Mouse (Mus musculus) limb, embryonic 13.5 days (tissue): ENCODE measurements around the gene Rnase4. TPM values are rescaled to one million over a fixed set of nuclear protein-coding genes. Genes with fewer than 3 reads are reported as not detected.

Experiments
- ATAC-seq: fragments of 200-750 bp; cut with Nextera tagmentation; 2 replicates; pipeline ENCODE4 v1.8.0; 2017; ENCODE audit warnings: low read depth, moderate number of reproducible peaks, moderate TSS enrichment; ENCODE audit not compliant: low FRiP score
- H3K27ac ChIP-seq: fragments of 300-500 bp; sonication (generic); 2 replicates; pipeline ENCODE4 v1.5.1; 2015; ENCODE audit warnings: inconsistent platforms, mild to moderate bottlenecking, moderate library complexity
- H3K27me3 ChIP-seq: fragments of 300-500 bp; sonication (generic); 2 replicates; pipeline ENCODE4 v1.6.1; 2015; ENCODE audit warnings: mild to moderate bottlenecking, inconsistent platforms
- H3K36me3 ChIP-seq: fragments of 300-500 bp; sonication (generic); 2 replicates; pipeline ENCODE4 v1.6.1; 2015; ENCODE audit warnings: inconsistent platforms, mild to moderate bottlenecking, moderate library complexity
- H3K4me1 ChIP-seq: fragments of 300-500 bp; sonication (generic); 2 replicates; pipeline ENCODE4 v1.6.1; 2015; ENCODE audit warnings: inconsistent platforms
- H3K4me2 ChIP-seq: fragments of 300-500 bp; sonication (generic); replicated peaks from 2 replicates; pipeline ENCODE4 v1.6.1; 2015; ENCODE audit warnings: inconsistent platforms, mild to moderate bottlenecking, moderate library complexity
- H3K4me3 ChIP-seq: fragments of 300-500 bp; sonication (generic); 2 replicates; pipeline ENCODE4 v1.5.1; 2015; ENCODE audit warnings: moderate library complexity, mild to moderate bottlenecking, inconsistent platforms
- H3K9ac ChIP-seq: fragments of 300-500 bp; sonication (generic); 2 replicates; pipeline ENCODE4 v1.6.1; 2015; ENCODE audit warnings: mild to moderate bottlenecking, inconsistent platforms
- H3K9me3 ChIP-seq: fragments of 300-500 bp; sonication (generic); 2 replicates; pipeline ENCODE4 v1.6.1; 2016; ENCODE audit warnings: inconsistent platforms
- WGBS: fragments of 180-500 bp; shearing (Covaris S2); methylation state at CpG from one replicate; pipeline ENCODE4 v1.1.7; 2015; 5-methylcytosine and 5-hydroxymethylcytosine counted together
- polyA plus RNA-seq: library from polyadenylated mRNA; unstranded; fragments of >200 nt; fragmentation: Nextera tagmentation; extraction: Ambion mirVana; gene quantifications from 2 replicates; pipeline ENCODE4 v1.2.1, GENCODE M21; 2015

Rnase4 gene
- polyA plus RNA-seq = 30.2 and 31.4 TPM in 2 replicates

DNA sequence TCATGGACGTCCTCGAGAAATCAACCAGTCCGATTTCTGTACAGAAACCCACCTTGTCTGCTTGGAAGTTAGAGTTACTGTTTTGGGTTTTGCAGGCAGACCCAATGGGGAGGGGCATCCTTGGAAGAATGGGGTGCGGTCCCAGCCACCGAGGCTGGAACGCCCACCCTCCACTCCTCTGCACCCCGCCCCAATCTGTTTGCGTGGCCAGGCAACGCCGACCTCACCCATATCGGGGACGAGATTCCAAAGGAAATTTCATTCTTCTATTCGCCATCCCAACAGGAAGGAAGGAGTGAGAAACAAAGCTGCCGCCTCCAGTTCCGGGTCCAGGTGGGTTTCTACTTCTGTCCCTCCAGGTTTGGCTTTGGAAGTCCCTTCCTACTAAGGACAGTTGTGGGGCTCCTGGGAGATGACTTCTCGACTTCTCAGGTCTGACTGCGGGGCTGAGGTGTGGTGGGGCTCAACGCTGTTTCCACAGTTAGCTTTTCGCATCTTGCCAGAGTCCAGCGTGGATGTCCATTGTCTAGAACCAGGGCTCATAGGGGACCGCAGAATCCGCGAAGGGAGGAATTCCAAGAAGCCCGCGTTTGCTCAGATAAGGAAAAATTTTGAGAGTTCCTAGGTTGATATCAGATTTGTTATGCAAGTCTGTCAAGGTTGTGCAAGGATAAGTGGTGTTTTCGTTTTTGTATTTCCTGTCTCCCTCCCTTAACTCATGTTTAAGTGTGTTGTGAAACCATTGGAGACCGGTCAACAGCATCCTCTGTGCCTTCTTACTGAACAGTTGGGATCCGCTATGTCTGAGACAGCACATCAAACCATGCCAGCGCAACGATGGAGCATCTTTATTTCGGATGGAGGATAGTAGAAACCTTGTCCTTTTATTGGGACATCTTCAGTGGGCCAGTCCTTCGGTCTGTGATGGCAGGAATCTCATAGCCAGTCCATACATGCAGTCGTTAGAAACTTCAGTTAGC is at the start of gene Rnase4, which contains the start of gene Ang:
Gene Rnase4, plus strand, starts transcription at position 157 of the 980 bp plus-strand sequence.
Gene Ang, plus strand, starts transcription at position 230 of the 980 bp plus-strand sequence.
- no peaks in the 10 kb centered on the region for H3K9me3 ChIP-seq
- H3K4me2 ChIP-seq = peak within 1 kb of the TSS; percentile 74
- H3K9ac ChIP-seq = peak within 1 kb of the TSS; percentile 71
- WGBS = 7% methylated on average over 33 of the region's 33 CpGs
- peak; percentile 37; the same call in 1 of the 2 replicates for ATAC-seq
- H3K27ac ChIP-seq = peak within 1 kb of the TSS; percentile 92
- no peaks in the 10 kb centered on the region for H3K36me3 ChIP-seq
- H3K4me1 ChIP-seq = peaks cover 13% of the 10 kb centered on the region; the same call in 1 of the 2 replicates
- peak within 1 kb of the TSS; percentile 70 for H3K4me3 ChIP-seq
- H3K27me3 ChIP-seq = no peaks in the 10 kb centered on the region

DNA sequence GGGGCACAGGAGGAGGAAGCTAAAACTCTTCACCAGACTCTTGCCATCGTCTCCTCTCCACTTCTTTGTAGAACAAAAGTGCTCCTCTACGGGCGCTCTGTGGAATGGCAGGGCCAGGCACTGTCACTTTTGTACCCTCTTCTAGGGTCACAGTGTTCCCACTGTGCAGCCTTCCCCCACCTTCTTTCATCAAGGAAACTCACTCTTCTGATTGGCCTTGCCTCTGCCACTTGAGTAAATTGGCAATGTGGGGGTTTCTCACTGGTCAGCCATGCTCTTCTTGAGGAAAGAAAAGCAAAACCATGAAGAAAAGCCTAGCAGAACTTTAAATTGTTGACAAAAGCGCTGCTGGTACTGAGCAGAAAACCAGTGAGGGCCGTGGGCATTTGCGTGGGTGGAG is 49.1 kb upstream of the Rnase4 start, which contains the start of gene Rnase9:
Gene Rnase9, minus strand, starts transcription at position 101 of the 400 bp plus-strand sequence.
- no peak within 1 kb of the TSS for H3K4me2 ChIP-seq
- WGBS = 83% methylated on average over 6 of the region's 6 CpGs

DNA sequence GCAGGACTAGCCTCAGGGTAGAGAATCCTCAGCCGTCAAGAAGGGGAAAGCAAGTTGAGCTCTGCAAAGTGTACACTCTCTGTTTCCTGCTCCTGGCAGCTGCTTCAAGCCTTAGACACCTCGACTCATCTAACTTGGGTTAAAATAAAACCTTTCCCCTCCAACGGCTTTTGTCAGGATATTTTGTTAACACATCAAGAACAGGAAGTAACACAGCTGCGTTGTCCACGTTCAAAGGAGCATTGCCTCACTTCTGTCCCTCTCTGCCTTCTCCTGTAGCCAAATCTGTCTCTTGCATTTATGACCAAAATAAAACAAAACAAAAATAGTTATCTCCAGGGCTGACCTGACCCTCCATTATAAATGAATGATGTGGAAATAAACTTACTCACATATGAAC is 43.0 kb upstream of the Rnase4 start:
- Histone ChIP-seq H3K27ac (no peak overlapping the region), H3K27me3 (no peaks in the 10 kb centered on the region), H3K36me3 (no peaks in the 10 kb centered on the region), H3K4me1 (no peaks in the 10 kb centered on the region), H3K4me3 (no peak overlapping the region), H3K9ac (no peak overlapping the region), H3K4me2 (no peak overlapping the region), H3K9me3 (no peaks in the 10 kb centered on the region)
- no peak for ATAC-seq
- 53% methylated on average over 5 of the region's 5 CpGs for WGBS

More for the DNA sequence above, 49.1 kb upstream of the Rnase4 start, which contains the start of gene Rnase9:
- ATAC-seq = no peak
- H3K36me3 ChIP-seq = no peaks in the 10 kb centered on the region
- no peaks in the 10 kb centered on the region for H3K27me3 ChIP-seq
- no peaks in the 10 kb centered on the region for H3K4me1 ChIP-seq
- no peak within 1 kb of the TSS for H3K9ac ChIP-seq
- no peak within 1 kb of the TSS for H3K27ac ChIP-seq
- no peak within 1 kb of the TSS for H3K4me3 ChIP-seq
- H3K9me3 ChIP-seq = no peaks in the 10 kb centered on the region

DNA sequence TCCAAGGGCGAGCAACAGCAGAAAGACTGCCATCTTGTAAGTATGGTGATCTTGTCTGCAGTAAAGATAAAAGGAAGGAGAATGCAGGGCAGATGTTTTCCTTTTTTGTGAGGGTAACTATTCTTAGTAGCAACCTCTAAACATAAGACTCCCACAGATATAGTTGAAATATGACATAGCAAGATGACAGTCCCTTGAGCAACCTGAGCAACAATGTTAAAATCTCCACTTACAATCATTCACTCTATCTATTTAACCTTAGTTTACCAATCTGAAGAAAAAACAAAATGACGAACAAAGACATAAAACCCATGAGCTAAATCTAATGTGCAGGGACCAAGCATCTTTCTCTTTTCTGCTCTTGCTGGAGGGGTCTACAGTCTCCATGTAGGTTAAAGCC is 40.8 kb upstream of the Rnase4 start, which contains the start of gene Rnase11:
Gene Rnase11, minus strand, starts transcription at position 101 of the 400 bp plus-strand sequence.
- 79% methylated on average over 2 of the region's 2 CpGs for WGBS

DNA sequence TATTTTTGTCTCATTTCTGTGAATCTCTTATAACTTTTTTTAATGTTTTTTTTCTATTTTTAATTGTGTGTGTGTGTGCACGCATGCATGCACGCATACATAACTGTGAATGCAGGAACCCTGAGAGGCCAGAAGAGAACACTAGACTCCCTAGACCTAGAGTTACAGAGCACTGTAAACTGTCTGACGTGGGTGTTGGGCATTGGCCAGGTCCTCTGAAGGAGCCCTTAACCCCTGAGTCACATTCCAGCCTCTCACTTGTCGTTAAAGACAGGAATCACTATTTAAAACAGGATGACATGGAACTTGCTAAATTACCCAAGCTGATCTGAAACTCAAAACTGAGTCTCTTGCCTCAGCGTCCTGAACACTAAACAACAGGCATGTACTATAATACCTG is 38.9 kb upstream of the Rnase4 start:
- Histone ChIP-seq H3K4me1 (peaks cover 11% of the 10 kb centered on the region), H3K4me3 (no peak overlapping the region), H3K4me2 (no peak overlapping the region), H3K27ac (no peak overlapping the region), H3K9ac (no peak overlapping the region), H3K36me3 (no peaks in the 10 kb centered on the region), H3K27me3 (no peaks in the 10 kb centered on the region), H3K9me3 (no peaks in the 10 kb centered on the region)
- ATAC-seq = no peak
- 51% methylated on average over 5 of the region's 5 CpGs for WGBS

More for the DNA sequence above, 40.8 kb upstream of the Rnase4 start, which contains the start of gene Rnase11:
- Histone ChIP-seq H3K27me3 (no peaks in the 10 kb centered on the region), H3K9ac (no peak within 1 kb of the TSS), H3K4me3 (no peak within 1 kb of the TSS), H3K4me1 (peaks cover 11% of the 10 kb centered on the region), H3K4me2 (no peak within 1 kb of the TSS), H3K36me3 (no peaks in the 10 kb centered on the region), H3K9me3 (no peaks in the 10 kb centered on the region), H3K27ac (no peak within 1 kb of the TSS)
- ATAC-seq = no peak

DNA sequence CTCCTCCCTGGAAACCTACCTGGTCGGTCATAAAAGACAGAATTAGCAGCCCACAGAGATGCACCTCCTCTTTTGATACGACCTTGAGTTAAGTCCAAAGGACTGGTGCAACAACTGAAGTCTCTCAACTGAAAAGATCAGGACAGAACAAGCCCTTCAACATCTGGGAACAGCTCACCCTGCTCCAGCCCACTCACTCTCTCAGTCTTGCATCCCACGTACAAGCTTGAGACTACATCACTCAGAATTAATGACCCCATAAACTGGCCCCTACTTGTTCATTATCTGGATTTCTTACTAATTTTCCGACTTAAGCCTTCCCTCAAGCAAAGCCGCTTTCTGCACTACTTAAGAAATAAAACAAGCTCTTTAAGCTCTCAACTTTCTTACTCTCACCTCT is 37.7 kb upstream of the Rnase4 start:
- Histone ChIP-seq H3K9ac (no peak overlapping the region), H3K36me3 (no peaks in the 10 kb centered on the region), H3K27ac (no peak overlapping the region), H3K4me2 (no peak overlapping the region), H3K27me3 (no peaks in the 10 kb centered on the region), H3K4me1 (peaks cover 16% of the 10 kb centered on the region), H3K4me3 (no peak overlapping the region), H3K9me3 (no peaks in the 10 kb centered on the region)
- ATAC-seq = no peak; the same call in 1 of the 2 replicates
- WGBS = 39% methylated on average over 5 of the region's 5 CpGs

DNA sequence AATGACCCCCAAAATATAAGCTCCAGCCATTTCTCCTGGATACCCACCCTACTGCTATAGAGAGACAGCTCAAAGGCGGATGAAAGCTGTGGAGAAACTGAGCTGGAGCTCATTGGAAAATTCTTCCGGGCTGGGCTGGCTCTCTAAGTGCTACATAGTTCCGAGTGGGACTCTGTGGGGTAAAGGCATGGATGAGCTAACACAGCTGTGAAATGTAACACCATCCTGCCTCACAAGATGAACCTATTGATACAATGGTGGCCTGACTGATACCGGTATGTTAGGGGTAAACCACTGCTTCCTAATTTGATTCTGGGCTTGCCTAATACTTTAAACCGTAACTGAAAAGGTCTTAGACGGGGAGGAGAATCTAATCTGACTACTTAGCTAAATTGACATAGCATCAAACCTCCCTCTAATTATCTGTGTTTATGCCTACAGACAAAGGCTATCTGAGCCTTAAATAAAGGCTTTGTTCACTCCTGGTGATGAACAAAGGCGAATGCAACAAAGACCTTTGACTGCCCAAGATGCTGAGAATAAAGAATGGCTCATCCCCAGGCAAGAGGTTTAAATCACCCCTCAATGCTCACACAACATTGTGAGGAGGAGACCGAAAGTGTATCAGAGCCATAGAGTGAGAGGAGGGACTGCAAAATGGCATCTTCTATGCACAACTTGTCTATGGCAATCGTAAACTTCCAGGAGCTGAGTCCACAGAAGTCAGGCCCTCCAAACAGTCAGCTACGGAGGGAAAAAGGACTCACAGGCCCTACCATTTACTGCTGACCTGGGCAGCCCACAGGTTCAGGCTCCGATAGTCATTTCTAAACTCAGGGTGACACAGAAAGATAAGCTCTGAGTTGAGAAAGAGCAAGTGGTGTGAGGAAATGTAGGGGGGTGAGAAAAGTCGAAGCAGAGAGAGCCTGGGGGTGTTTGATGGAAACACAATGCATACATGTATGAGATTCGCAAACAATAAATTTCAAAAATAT is 36.3 kb upstream of the Rnase4 start:
- Histone ChIP-seq H3K27me3 (no peaks in the 10 kb centered on the region), H3K4me2 (no peak overlapping the region; the same call in 1 of the 2 replicates), H3K27ac (no peak overlapping the region), H3K36me3 (no peaks in the 10 kb centered on the region), H3K9ac (no peak overlapping the region), H3K4me1 (peaks cover 16% of the 10 kb centered on the region), H3K4me3 (no peak overlapping the region), H3K9me3 (no peaks in the 10 kb centered on the region)
- ATAC-seq = no peak
- 81% methylated on average over 13 of the region's 13 CpGs for WGBS

DNA sequence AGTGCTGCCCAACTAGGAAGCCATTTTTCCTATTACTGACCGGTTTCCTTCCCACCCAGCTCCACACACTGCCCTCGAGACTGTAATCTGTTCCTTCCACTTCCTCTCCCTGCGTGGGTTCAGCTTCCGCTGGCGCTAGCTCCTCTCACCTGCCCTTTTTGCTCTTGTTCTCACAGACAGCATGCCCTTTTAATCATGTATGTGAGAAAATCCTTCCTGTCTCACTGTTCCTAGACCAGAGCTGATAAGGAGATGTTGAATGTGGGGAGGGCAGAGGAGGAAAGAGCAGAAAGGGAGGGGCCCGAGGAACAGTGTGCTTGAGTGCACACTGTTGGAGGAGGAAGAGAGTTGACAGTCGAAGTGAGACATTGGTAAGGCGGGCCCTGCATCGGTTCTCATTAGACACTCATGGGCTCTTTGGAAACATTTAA is 33.5 kb upstream of the Rnase4 start, which contains the start of gene Rnase12:
Gene Rnase12, minus strand, starts transcription at position 261 of the 431 bp plus-strand sequence.
- no peak for ATAC-seq
- no peak within 1 kb of the TSS for H3K9ac ChIP-seq
- H3K9me3 ChIP-seq = no peaks in the 10 kb centered on the region
- H3K27ac ChIP-seq = no peak within 1 kb of the TSS
- H3K4me3 ChIP-seq = no peak within 1 kb of the TSS
- no peaks in the 10 kb centered on the region for H3K27me3 ChIP-seq
- peaks cover 16% of the 10 kb centered on the region for H3K4me1 ChIP-seq
- no peak within 1 kb of the TSS; the same call in 1 of the 2 replicates for H3K4me2 ChIP-seq
- H3K36me3 ChIP-seq = no peaks in the 10 kb centered on the region
- 64% methylated on average over 9 of the region's 9 CpGs for WGBS

DNA sequence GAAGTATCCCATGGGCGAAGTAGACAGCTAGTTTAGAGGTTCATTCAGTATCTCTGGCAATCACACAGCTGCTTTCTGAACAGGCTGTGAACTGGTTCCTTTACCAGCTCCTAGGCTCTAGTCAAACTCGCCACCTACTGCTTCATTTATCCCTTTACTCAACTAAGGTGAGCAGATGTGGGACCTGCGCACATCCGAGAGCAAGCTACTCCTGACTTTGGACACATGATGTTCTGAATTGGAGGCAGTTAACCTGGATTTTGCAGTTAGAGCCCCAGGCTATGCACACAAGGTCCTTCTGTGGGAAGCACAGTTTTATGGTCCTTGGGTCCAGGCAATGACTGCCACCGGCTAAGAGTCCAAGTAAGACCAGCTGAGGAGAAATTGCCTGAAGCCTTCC is 30.1 kb upstream of the Rnase4 start:
- Histone ChIP-seq H3K4me2 (no peak overlapping the region), H3K4me1 (0 out of 2 replicates have a peak, but pooled peaks cover 5% of the 10 kb centered on the region), H3K9ac (no peak overlapping the region), H3K4me3 (no peak overlapping the region), H3K36me3 (no peaks in the 10 kb centered on the region), H3K27ac (no peak overlapping the region), H3K9me3 (no peaks in the 10 kb centered on the region), H3K27me3 (no peaks in the 10 kb centered on the region)
- ATAC-seq = no peak
- WGBS = 76% methylated on average over 5 of the region's 5 CpGs

DNA sequence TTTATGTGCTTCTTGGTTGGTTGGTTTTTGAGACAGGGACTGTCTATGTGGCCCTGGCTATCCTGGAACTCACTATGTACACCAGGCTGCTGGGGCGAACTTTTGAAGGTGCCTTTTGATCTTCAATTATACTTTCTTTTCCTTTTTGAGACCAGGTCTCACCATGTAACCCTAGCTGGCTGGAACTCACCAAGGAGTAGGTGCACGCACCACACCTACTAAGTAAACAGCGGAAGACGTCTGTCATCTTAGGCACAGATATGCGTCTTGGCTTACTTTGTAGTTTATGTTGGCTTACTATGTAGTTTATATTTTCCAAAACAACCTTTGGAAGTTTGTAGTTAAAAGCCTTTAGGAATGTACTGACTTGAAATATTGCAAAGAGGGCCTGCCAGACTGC is 21.9 kb upstream of the Rnase4 start:
- ATAC-seq = no peak
- H3K9ac ChIP-seq = no peak overlapping the region
- H3K9me3 ChIP-seq = no peaks in the 10 kb centered on the region
- no peak overlapping the region for H3K4me3 ChIP-seq
- no peaks in the 10 kb centered on the region for H3K27me3 ChIP-seq
- no peak overlapping the region for H3K4me2 ChIP-seq
- H3K27ac ChIP-seq = no peak overlapping the region
- 87% methylated on average over 5 of the region's 5 CpGs for WGBS
- peaks cover 7% of the 10 kb centered on the region for H3K4me1 ChIP-seq
- H3K36me3 ChIP-seq = no peaks in the 10 kb centered on the region

DNA sequence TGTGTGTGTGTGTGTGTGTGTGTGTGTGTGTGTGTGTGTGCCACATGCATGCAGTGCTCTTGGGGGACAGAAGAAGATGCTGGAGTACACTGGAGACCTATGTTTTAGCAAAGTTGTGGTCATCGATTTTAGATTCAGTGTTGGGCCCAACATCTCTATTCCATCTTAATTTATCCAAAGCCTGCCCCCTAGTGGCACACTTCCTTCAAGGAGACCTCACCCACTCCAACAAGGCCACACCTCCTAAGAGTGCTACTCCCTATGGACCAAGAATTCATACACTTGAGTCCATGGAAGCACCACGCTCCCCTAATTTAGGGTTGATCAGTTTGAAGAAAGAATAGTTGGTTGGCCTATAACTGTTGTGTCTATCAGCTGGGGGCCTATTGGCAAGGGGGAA is 21.3 kb upstream of the Rnase4 start:
- Histone ChIP-seq H3K9ac (no peak overlapping the region), H3K9me3 (no peaks in the 10 kb centered on the region), H3K36me3 (no peaks in the 10 kb centered on the region), H3K4me3 (no peak overlapping the region), H3K27me3 (no peaks in the 10 kb centered on the region), H3K27ac (no peak overlapping the region), H3K4me1 (peaks cover 7% of the 10 kb centered on the region), H3K4me2 (no peak overlapping the region)
- 91% methylated on average over 2 of the region's 2 CpGs for WGBS
- no peak for ATAC-seq
